ENCODE assay signal across 7 mouse cellular contexts in the genomic region with DNA sequence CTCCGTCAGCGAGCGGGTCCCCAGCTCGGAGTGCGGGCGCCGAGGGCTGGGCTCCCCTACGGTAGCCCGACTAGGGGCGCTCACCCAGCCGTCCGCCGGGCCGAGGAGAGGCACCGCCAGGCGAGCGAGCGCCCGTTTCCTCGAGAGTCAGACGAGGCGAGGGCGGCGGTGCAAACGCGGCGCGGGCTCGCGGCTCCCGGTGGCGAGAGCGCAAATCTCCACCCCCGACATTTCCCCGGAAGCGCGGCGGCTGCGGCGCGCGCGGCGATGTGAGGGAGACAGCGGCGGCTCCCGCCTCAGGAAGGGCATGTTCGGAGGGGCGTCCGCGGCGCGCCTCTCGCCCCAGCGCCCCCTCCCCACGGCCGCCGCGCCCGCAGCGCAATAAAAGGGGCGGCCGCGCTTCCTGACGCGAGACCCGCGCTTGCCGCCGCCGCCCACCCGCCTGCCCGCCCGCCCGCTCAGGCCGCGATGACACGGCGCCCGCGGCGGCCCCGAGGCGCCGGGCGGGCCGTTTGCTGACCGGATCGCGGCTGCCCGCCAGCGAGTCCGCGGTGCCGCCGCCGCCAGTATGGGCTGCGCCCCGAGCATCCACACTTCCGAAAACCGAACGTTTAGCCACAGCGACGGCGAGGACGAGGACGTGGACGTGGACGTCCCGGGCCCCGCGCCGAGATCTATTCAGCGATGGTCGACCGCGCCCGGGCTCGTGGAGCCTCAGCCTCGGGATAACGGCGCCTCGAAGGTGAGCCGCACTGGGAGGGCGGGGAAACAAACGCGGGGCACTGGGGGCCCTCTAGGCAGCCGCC. TPM values are rescaled to one million over a fixed set of nuclear protein-coding genes. Genes with fewer than 3 reads are reported as not detected.
A peak's percentile ranks its signal among the peaks of the same experiment; 100 is the strongest.
DNase-seq lines count a peak whose midpoint lies in the region; ATAC-seq lines count a peak whose summit lies in the region.

A gene (plus strand): TSS at position 250 of the 806 bp plus-strand sequence.

- no peaks in the 10 kb centered on the region for H3K36me3 ChIP-seq in embryonic facial prominence, embryonic 15.5 days
- no peaks in the 10 kb centered on the region for H3K36me3 ChIP-seq in liver, embryonic 12.5 days
- H3K36me3 ChIP-seq in neural tube, embryonic 11.5 days (ENCODE audit: control insufficient read depth, insufficient read depth, low read length) = no peaks in the 10 kb centered on the region

- no peaks in the 10 kb centered on the region for H3K9me3 ChIP-seq in embryonic facial prominence, embryonic 15.5 days (replicated peaks)
- no peaks in the 10 kb centered on the region for H3K9me3 ChIP-seq in liver, embryonic 12.5 days (replicated peaks)
- H3K9me3 ChIP-seq in neural tube, embryonic 11.5 days (ENCODE audit: control insufficient read depth, low read length) = no peaks in the 10 kb centered on the region

- peak within 1 kb of the TSS; percentile 66 for H3K27ac ChIP-seq in embryonic facial prominence, embryonic 15.5 days (replicated peaks)
- peak within 1 kb of the TSS; percentile 20; the same call in 1 of the 2 replicates for H3K27ac ChIP-seq in liver, embryonic 12.5 days
- H3K27ac ChIP-seq in neural tube, embryonic 11.5 days (ENCODE audit: low read depth, low read length) = peak within 1 kb of the TSS; percentile 39; the same call in 1 of the 2 replicates

- H3K4me3 ChIP-seq in embryonic facial prominence, embryonic 15.5 days (replicated peaks) = peak within 1 kb of the TSS; percentile 52
- peak within 1 kb of the TSS; percentile 55 for H3K4me3 ChIP-seq in liver, embryonic 12.5 days
- peak within 1 kb of the TSS; percentile 38 for H3K4me3 ChIP-seq in neural tube, embryonic 11.5 days (ENCODE audit: low read depth, low read length)

- WGBS in embryonic facial prominence, embryonic 15.5 days = 1% methylated on average over 107 of the region's 128 CpGs
- WGBS in liver, embryonic 12.5 days (ENCODE audit: insufficient replicate concordance) = 1% methylated on average over 84 of the region's 128 CpGs
- WGBS in neural tube, embryonic 11.5 days = under 1% methylated on average over 105 of the region's 128 CpGs

- H3K4me2 ChIP-seq in embryonic facial prominence, embryonic 15.5 days (replicated peaks) = peak within 1 kb of the TSS; percentile 59
- peak within 1 kb of the TSS; percentile 65 for H3K4me2 ChIP-seq in liver, embryonic 12.5 days
- H3K4me2 ChIP-seq in neural tube, embryonic 11.5 days (ENCODE audit: low read depth) = peak within 1 kb of the TSS; percentile 60

- peak within 1 kb of the TSS; percentile 28 for H3K9ac ChIP-seq in embryonic facial prominence, embryonic 15.5 days
- H3K9ac ChIP-seq in liver, embryonic 12.5 days = peak within 1 kb of the TSS; percentile 40
- peak within 1 kb of the TSS; percentile 29; the same call in 1 of the 2 replicates for H3K9ac ChIP-seq in neural tube, embryonic 11.5 days (ENCODE audit: low read length)

- peak; percentile 31 to 45 for DNase-seq in B cell, adult 2 months
- peak; percentile 40 for DNase-seq in CD4-positive helper T cell, adult 2 months (ENCODE audit: low read depth, low spot score)
- peak; percentile 51 for DNase-seq in heart, postnatal 4 days
- DNase-seq in neural tube, embryonic 11.5 days (ENCODE audit: low spot score) = no peak
- no peak for DNase-seq in frontal cortex, postnatal 25 days (ENCODE audit: low spot score in 2 of 2)

- peaks cover 59% of the 10 kb centered on the region for H3K27me3 ChIP-seq in embryonic facial prominence, embryonic 15.5 days
- H3K27me3 ChIP-seq in liver, embryonic 12.5 days (replicated peaks) = peaks cover 91% of the 10 kb centered on the region
- H3K27me3 ChIP-seq in neural tube, embryonic 11.5 days (ENCODE audit: control insufficient read depth, insufficient read depth, low read length) = peaks cover 54% of the 10 kb centered on the region

- peaks cover 30% of the 10 kb centered on the region for H3K4me1 ChIP-seq in embryonic facial prominence, embryonic 15.5 days
- H3K4me1 ChIP-seq in liver, embryonic 12.5 days = peaks cover 29% of the 10 kb centered on the region
- H3K4me1 ChIP-seq in neural tube, embryonic 11.5 days (ENCODE audit: control insufficient read depth, insufficient read depth, low read length) = peaks cover 9% of the 10 kb centered on the region; the same call in 1 of the 2 replicates

- ATAC-seq in embryonic facial prominence, embryonic 15.5 days (ENCODE audit: insufficient number of reproducible peaks, low FRiP score, low TSS enrichment, low read depth) = peak; percentile 3; the same call in 1 of the 2 replicates
- no peak for ATAC-seq in liver, embryonic 12.5 days
- ATAC-seq in neural tube, embryonic 11.5 days (ENCODE audit: insufficient read depth, low FRiP score, low TSS enrichment) = peak; percentile 25; the same call in 1 of the 2 replicates

RNA-seq across cellular contexts. Expression of the gene that starts here (rescaled TPM):
- 6.4 and 7.3 TPM in 2 replicates for polyA plus RNA-seq in embryonic facial prominence, embryonic 15.5 days (2015; fragmentation: Nextera tagmentation; extraction: Ambion mirVana)
- total RNA-seq in heart, postnatal 4 days (2021) = 10 to 100 TPM; 15.3 to 17.0 TPM
- 1.3 and 2.0 TPM in 2 replicates for polyA plus RNA-seq in liver, embryonic 12.5 days (2016; fragmentation: Nextera tagmentation; extraction: Ambion mirVana)
- 3.1 and 3.6 TPM in 2 replicates for polyA plus RNA-seq in neural tube, embryonic 11.5 days (2014; fragmentation: Nextera tagmentation; extraction: Ambion mirVana)

Comparison
In these comparisons a context has a peak if more than half of its experiments do, and no peak if none do; other contexts are left out.
1. DNase-seq: peak in B cell, adult 2 months (2 of 2), CD4-positive helper T cell, adult 2 months (single experiment) and heart, postnatal 4 days (single experiment); none in neural tube, embryonic 11.5 days (single experiment) and frontal cortex, postnatal 25 days (0 of 2).
2. Peak in every context shown above with its lines, with median percentiles within 50 percentile points of each other: H3K27ac ChIP-seq, H3K4me2 ChIP-seq, H3K4me3 ChIP-seq and H3K9ac ChIP-seq.